Mouse (Mus musculus): ENCODE results near the gene Krtap5-4.

GRCm38 (mm10) chr7:142340269-142340970, 37.1 kb downstream of the Krtap5-4 start:
- TF ChIP-seq POLR2A (IDR thresholded peaks at IDR 0.05; ENCODE audit: extremely low read depth, insufficient read depth, low read length) = no peak
- 0 out of 2 replicates have a peak, but pooled peaks have one; percentile 14 for TF ChIP-seq CTCF (IDR thresholded peaks at IDR 0.05; ENCODE audit: low read depth, low read length)

Measured in liver, adult 2 months (tissue).